Mouse (Mus musculus): ENCODE measurements around the gene Gm49358.

Gene Gm49358

GRCm38 (mm10) chr10:86763672-86764071 lies at the start of gene Gm49358:
Gene Gm49358 (plus strand): TSS chr10:86763972.
- no peak for DNase-seq (ENCODE audit: low spot score)

- DNase-seq (ENCODE audit: low spot score): no peak
Measured at GRCm38 (mm10) chr10:86727548-86727980, 36.2 kb upstream of the Gm49358 start.

- no peak for DNase-seq (ENCODE audit: low spot score)
Measured at GRCm38 (mm10) chr10:86728176-86728575, 35.6 kb upstream of the Gm49358 start.

- DNase-seq (ENCODE audit: low spot score): peak; percentile 52
Measured at GRCm38 (mm10) chr10:86730823-86731499, 32.8 kb upstream of the Gm49358 start.

GRCm38 (mm10) chr10:86731500-86731863 lies 32.3 kb upstream of the Gm49358 start:
- DNase-seq (ENCODE audit: low spot score): no peak

GRCm38 (mm10) chr10:86735036-86735435 lies 28.7 kb upstream of the Gm49358 start:
- no peak for DNase-seq (ENCODE audit: low spot score)

GRCm38 (mm10) chr10:86742918-86743317 lies 20.9 kb upstream of the Gm49358 start:
- no peak for DNase-seq (ENCODE audit: low spot score)

- DNase-seq (ENCODE audit: low spot score): no peak
Measured at GRCm38 (mm10) chr10:86744306-86744705, 19.5 kb upstream of the Gm49358 start.

GRCm38 (mm10) chr10:86755816-86756502 lies 7.8 kb upstream of the Gm49358 start:
- DNase-seq (ENCODE audit: low spot score): no peak

GRCm38 (mm10) chr10:86757724-86758123 lies 6.0 kb upstream of the Gm49358 start:
- DNase-seq (ENCODE audit: low spot score): no peak

GRCm38 (mm10) chr10:86758211-86758610 lies 5.6 kb upstream of the Gm49358 start:
- no peak for DNase-seq (ENCODE audit: low spot score)

- DNase-seq (ENCODE audit: low spot score): no peak
Measured at GRCm38 (mm10) chr10:86761236-86761635, 2.5 kb upstream of the Gm49358 start.

GRCm38 (mm10) chr10:86761722-86762383 lies 1.9 kb upstream of the Gm49358 start:
- no peak for DNase-seq (ENCODE audit: low spot score)

GRCm38 (mm10) chr10:86762384-86762730 lies 1.4 kb upstream of the Gm49358 start:
- DNase-seq (ENCODE audit: low spot score): no peak

- no peak for DNase-seq (ENCODE audit: low spot score)
Measured at GRCm38 (mm10) chr10:86765344-86765966, 1.7 kb downstream of the Gm49358 start.

- DNase-seq (ENCODE audit: low spot score): no peak
Measured at GRCm38 (mm10) chr10:86769216-86769615, 5.4 kb downstream of the Gm49358 start.

GRCm38 (mm10) chr10:86769797-86770196 lies 6.0 kb downstream of the Gm49358 start:
- no peak for DNase-seq (ENCODE audit: low spot score)

- DNase-seq (ENCODE audit: low spot score): no peak
Measured at GRCm38 (mm10) chr10:86771701-86772100, 7.9 kb downstream of the Gm49358 start.

- no peak for DNase-seq (ENCODE audit: low spot score)
Measured at GRCm38 (mm10) chr10:86772231-86772631, 8.5 kb downstream of the Gm49358 start.

GRCm38 (mm10) chr10:86773360-86773759 lies 9.6 kb downstream of the Gm49358 start:
- DNase-seq (ENCODE audit: low spot score): no peak

- DNase-seq (ENCODE audit: low spot score): no peak
Measured at GRCm38 (mm10) chr10:86776281-86776680, 12.5 kb downstream of the Gm49358 start.

GRCm38 (mm10) chr10:86777614-86778319 lies 14.0 kb downstream of the Gm49358 start:
- no peak for DNase-seq (ENCODE audit: low spot score)

Measured in ovary, adult 18-20 months (tissue).